Mouse (Mus musculus): ENCODE measurements around the gene Lin52.

The Lin52 gene

DNA sequence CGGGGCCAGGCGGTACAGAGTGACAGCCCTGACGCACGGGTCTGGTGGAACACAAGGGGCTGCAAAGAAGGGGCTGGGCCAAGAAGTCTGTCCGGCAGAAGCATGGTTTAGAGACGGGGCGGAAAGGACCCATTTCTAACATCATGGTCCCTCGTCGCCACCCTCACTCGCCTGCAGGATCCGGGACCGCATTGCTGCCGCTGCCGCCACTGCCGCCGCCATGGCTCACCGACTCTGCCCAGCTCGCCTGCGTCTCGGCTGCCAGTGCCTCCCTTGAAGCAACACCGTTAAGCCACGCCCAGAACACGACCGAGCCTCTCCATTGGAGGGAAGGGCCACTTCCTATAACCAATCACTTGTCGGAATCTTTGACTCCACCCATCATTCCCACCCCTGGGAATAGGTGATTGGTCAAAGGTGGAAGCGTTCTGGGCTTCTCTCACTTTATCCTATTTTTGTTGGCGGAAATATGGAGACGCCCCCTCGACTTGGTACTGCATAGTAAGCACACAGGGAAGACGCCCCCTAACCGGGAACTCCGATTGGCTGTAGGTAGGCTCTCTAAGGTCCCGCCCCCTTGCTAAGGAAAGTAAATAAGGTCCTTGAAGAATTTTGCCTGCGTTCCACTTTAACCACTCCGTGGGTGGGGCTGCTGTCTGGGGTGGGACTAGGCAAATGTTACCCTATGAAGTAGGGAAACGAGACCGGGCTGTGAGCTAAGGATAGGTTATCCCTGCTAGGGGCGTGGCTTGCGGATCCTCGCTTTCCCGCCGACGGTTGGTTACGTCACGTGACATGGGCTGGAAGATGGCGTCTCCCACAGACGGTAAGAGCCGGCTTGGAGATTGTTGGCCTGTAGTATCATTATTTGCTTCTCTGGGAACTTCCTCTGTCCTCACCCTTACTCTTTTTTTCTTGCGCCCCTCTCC is at the start of gene Lin52, which contains the start of gene Aldh6a1:
Gene Lin52 (plus strand): TSS at position 705 of the 929 bp plus-strand sequence.
Gene Aldh6a1 (minus strand): TSS at position 287 of the 929 bp plus-strand sequence.
- DNase-seq (ENCODE audit: extremely low read depth, insufficient read length, low spot score), result peak; percentile 91

DNA sequence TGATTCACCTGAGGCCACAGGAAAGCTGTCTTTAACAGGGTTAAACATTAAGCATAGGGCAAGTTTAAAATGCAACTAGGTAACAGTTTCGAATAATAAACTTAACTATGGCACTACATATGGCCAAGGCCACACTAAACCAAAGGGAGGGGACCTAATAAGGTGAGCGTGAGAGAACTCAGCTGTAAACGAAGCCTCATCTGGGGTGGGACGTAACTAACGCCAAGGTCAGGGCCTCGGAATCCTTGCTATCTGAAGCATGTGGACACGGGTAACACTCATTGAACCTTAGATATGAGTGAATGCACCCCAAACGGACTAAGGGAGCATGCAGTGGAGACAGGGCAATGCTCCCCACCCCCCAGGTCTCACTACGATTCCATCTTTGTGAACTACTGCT is 48.3 kb upstream of the Lin52 start:
- DNase-seq (ENCODE audit: extremely low read depth, insufficient read length, low spot score), result no peak

DNA sequence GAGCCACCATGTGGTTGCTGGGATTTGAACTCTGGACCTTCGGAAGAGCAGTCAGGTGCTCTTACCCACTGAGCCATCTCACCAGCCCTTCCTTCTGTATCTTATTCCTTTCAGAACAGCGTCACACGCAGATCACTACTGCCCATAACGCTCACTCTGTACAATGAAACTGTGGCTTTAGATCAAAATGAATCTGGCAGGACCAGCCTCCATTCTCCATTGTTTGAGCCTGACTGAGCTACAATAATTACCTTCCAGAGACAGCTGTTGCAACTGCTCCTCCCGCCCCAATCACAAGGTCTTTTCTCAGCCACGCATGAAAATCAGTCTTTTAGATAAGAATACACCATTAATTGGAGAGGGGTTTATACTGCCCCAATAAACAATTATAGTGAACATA is 46.7 kb upstream of the Lin52 start:
- no peak for DNase-seq (ENCODE audit: extremely low read depth, insufficient read length, low spot score)

DNA sequence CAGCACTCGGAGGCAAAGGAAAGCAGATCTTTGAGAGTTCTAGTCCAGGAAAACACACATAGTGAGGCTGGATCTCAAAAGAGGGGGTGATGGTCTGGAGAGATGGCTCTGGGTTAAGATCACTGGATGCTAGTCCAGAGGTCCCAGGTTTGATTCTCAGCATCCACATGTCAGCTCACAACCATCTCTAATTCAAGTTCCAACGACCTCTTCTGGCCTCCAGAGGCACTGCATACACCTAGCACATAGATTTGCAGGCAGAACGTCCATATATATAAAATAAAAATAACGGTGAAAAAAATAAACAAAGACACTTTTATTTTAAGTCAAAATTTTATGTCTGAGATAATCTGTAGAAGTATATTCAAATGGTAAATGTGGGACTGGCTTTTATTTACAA is 44.0 kb upstream of the Lin52 start:
- no peak for DNase-seq (ENCODE audit: extremely low read depth, insufficient read length, low spot score)

DNA sequence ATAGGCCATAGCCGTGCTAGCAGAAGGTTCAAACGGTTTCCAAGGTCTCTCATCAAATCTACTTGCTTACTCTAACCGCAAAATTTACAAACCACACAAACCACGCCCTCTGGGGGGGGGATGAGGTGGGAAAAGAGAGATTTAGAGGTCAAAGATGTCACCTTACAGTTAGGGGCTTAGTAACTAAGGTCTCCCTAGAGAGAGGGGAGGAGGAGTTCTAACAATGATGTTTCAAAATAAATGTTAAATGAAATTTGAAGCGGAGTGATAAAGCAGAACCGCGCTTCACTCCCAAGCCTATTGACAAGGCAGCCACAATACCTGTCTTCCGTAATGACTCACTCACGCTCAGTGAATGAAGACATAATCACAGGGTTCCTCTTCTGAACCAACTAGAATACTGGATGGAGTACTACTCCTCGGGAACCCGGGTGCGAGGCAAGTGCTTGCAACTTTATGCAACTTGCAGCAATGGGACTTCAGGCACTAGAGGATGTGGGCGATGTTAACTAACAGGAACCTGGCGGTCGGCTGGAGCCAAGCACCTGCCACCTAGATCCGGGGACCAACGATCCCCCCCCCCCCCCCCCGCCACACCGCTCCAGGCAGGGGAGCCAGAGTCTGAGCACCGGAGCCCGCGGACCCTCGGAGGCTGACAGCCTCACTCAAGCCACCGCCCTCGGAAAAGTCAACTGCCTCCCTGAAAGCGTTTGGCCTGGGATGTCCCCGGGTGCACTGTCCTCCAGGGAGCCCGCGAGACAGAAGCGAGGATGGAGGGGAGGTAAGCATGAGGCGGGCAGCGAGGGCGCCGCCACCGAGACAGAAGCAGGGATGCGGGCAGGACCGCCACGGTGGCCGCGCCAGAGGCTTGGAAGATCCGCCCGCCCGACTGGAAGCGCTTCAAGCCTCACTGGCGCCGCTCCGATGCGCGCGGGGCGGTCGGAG is 43.1 kb upstream of the Lin52 start:
- no peak for DNase-seq (ENCODE audit: extremely low read depth, insufficient read length, low spot score)

DNA sequence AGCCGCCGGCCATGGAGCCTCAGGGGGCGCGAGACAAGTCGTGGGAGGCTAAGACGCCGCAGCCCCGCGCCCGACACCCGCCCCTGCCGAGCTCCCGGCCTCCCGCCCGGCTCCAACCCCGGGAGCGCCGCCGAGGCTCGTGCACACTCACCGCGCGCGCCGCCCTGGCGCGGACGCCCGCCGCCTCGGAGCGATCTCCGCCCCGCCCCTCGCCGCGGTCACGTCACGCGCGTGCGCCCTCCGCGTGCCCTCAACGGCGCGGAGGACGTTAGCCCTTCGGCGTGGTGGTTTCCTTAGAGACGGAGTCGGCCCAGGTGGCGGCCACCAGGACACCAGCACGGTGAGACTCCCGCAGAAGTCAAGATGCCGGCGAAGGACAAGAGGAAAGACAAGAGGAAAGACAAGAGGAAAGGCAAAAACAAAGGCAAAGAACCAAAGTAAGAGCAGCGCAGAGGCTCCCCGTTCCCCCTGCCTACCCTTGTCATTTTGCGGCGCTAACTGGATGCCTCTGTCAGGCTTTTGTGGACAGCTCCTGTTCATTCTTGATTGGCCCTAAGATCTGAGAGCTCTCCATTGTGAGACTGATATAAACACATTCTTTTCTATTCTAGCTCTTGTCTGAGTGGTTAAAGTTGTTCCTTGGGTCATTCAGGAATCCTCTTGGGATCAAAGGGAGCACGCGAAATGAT is 42.3 kb upstream of the Lin52 start, which contains the start of the genes Entpd5 and Bbof1:
Gene Entpd5 (minus strand): TSS at position 211 of the 689 bp plus-strand sequence.
Gene Bbof1 (plus strand): TSS at position 253 of the 689 bp plus-strand sequence.
- peak; percentile 83 for DNase-seq (ENCODE audit: extremely low read depth, insufficient read length, low spot score)

DNA sequence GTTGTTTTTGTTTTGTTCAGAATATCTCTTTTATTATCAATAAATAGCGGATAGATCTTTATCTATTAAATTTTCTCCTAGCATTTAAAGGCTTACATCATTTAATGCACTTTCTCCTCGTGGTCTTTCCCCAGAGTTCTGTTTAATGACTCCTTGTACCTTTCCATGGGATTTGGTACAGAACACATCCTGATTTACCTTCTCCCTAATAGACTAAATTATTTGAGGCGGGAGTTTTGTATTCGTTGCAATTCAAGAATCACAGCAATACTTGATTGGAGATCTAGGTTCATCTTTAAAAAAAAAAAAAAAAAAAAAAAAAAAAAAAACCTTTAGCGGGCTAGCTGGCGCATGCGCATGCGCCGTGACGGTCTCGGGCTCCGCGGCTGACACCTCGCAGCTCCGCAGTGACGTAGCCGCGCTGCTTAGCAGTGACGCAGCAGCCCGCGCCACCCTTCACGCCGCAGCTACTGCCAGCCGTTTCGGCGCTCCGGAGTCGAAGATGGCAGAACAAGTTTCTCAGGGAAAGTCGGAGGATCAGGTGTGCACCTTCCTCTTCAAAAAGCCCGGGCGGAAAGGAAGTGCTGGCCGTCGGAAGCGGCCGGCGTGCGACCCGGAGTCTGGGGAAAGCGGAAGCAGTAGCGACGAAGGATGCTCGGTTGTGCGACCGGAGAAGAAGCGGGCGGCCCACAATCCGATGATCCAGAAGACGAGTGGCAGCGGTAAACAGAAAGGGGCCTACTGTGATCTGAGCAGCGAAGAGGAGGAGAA is 34.2 kb upstream of the Lin52 start, which contains the start of gene Rnf113a2:
Gene Rnf113a2 (plus strand): TSS at position 363 of the 771 bp plus-strand sequence.
- no peak for DNase-seq (ENCODE audit: extremely low read depth, insufficient read length, low spot score)

DNA sequence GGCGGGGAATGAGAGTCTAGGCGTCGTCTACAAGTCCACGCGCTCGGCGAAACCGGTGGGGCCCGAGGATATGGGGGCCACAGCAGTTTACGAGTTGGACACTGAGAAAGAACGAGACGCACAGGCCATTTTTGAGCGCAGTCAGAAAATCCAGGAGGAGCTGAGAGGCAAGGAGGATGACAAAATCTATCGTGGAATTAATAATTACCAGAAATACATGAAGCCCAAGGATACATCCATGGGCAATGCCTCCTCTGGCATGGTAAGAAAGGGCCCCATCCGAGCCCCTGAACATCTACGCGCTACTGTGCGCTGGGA is 33.7 kb upstream of the Lin52 start:
- DNase-seq (ENCODE audit: extremely low read depth, insufficient read length, low spot score), result no peak

DNA sequence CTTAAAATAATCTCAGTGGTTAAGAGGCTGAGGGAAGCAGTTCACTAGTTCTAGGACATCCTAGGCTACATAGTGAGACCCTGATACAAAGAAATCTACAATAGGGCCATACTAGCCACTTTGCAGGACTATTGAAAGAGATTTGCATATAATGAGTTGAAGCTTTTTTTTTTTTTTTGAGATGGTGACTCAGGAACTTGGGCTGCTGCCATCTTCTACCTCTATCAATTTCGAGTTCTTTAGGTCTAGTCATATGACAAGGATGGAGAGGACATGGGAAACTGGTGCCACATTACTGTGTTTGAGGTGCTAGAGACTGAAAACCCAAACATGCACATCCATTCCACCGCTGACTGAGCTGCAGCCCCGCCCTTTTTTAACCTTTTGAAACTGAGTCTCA is 27.2 kb upstream of the Lin52 start:
- no peak for DNase-seq (ENCODE audit: extremely low read depth, insufficient read length, low spot score)

DNA sequence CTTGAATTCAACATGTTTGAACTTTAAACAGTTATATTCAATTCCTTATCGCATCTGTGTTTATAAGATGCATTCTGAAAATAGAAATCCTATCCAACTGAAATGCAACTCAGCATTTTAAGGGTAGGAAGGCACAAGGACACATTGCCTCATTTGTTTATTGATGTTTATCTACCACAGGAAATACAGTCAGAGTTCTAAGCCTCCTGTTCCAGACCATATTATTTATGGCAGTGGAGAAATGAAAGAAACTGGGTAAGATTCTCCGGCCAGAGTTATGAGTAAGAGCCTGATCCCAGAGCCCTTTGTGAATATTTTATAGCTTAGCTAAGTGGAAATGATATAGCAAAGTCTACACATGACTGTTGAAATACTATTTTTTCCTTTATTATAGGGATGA is 21.4 kb upstream of the Lin52 start:
- no peak for DNase-seq (ENCODE audit: extremely low read depth, insufficient read length, low spot score)

DNA sequence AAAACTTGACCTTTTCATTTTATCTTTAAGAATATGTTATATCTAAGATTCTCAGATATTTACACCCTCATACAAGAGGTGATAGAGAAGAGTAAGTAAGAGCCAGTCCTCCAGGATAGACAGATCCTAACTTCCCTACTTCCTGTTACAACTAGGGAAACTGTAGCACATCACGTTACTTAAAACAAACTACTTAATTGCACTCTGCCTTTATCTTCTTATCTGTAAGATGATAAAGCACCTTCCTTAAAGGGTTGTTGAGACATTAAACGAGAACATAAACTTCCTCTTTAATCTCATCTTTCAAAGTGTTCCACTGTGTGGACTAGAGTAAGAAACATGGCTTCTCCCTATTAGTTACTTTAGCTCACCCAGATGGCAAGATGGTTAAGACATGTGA is 12.5 kb upstream of the Lin52 start:
- no peak for DNase-seq (ENCODE audit: extremely low read depth, insufficient read length, low spot score)

DNA sequence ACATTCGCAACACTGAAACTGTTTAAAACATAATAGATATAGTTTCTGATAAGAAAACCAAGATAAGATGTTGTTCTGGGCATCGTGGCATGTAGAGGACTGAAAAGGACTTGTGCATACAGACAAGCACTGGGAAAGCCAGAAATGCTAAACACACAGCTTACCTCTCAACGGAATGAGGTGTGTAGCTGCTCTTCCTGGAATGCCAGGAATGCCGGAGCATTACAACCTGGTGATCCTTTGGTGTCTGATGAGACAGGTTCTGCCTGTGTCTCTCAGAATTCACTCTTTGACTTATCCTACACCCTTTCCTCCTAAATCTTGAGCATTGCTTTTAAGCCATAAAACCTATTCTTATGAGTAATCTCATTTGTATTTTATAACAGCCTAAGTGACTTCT is 8.7 kb upstream of the Lin52 start:
- DNase-seq (ENCODE audit: extremely low read depth, insufficient read length, low spot score), result no peak

DNA sequence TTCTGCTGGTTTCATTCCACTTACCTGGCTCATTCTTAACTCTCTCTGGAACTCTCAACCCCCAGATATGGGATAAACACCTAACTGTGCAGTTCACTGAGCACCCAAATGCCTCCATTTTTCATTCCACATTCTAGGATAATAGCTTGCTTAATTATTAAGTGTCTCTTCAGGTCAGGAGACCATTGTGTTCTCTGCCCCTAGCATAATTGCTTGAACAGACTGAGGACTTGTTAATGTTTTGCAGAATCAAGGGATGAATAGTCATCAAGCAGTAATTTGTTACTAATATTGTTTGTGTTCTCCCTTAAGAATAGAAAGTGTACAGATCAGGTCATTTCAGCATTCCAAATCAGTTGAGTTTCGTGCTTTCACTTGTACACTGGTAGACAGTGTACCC is 3.8 kb upstream of the Lin52 start:
- DNase-seq (ENCODE audit: extremely low read depth, insufficient read length, low spot score), result no peak

DNA sequence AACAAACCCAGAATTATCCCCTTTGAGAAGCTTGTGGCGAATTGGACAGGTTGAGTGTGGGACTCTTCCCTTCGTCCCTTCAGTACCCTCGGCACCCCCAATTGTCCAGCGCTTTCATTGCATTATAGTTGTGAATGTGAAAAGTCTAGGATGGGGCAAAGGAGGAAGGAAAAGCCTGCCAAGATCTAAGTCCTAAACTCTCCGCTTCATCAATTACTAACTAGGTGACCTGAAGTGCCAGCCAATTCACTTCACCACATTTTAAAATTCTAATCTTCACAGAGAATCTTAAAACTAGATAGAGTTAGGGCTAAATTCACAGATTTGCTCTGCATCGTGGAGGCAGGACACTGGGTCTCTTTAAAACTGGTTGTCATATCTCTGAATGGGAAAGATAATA is 3.0 kb upstream of the Lin52 start:
- DNase-seq (ENCODE audit: extremely low read depth, insufficient read length, low spot score), result no peak

DNA sequence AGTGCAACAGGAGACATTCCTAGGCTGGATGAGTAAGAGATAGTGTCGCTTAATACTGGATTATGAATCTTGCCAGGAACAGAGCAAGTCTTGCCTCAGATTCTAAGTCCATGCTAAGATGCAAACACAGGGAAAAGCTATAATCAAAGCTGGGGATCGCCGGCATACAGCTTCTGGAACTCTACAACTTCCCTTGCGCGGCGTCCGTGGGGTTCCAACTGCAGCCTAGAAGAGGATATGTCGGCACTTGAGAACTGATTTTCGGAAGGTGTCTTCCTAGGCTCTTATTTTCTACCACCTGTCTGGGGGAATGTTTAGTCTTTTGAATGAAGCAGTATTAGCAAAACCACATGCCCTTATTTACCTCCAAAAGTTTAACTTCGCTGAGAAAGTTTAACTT is 1.3 kb upstream of the Lin52 start:
- no peak for DNase-seq (ENCODE audit: extremely low read depth, insufficient read length, low spot score)

DNA sequence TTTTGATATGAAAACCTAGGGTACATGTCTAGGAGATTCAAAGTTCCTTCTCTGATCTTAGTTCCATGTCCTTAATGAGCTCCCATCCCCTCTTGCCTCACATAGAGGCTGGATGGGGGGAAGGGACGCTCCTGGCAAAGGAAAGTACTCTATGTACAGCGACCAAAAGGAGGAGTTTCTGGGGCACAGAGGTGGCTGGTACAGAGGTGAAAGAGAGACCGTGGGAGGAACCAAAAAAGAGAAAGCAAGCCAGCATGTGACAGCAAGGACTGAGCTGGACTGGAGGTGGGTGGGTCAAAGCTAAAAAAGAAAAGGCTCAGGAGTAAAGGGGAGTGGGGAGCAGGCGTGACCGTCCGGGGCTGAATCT is 888 bp upstream of the Lin52 start:
- no peak for DNase-seq (ENCODE audit: extremely low read depth, insufficient read length, low spot score)

DNA sequence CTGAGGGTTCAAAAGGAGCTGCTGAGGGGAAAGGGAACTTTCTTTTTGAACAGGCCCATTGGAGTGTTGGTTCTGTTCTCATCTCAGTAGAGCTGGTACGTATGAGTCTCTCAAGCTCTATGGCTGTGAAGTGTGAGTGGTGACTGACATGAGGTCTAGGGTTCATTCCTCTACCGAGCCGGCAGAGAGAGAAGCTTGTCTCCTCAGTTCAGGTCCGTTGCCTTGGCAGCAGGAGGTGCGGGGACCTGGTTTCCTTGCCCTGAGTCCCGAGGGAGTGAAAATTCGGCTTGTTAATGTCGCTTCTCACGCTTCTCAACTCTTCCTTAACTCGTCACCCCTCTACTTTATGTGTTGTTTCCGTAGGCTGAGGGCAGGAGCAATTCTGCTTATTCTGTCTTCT is 579 bp downstream of the Lin52 start:
- DNase-seq (ENCODE audit: extremely low read depth, insufficient read length, low spot score), result no peak

DNA sequence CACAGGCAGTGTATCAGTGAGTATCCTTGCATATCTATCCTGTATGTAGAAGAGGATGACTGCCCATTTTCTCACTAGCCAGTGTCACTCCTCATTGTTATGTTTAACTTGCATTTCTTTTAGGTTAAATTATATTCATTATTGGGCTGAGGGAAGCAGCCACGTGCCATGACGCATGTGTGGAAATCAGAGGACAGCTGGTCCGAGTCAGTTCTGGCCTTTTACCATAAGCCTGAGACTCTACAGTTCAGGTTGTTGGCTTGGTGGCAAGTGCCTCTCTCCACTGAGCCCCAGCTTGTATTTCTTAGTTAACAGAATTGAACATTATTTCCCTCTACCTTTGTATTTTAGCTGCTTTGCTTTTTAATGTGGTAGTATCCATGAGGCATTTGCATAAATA is 5.7 kb downstream of the Lin52 start:
- DNase-seq (ENCODE audit: extremely low read depth, insufficient read length, low spot score), result no peak

DNA sequence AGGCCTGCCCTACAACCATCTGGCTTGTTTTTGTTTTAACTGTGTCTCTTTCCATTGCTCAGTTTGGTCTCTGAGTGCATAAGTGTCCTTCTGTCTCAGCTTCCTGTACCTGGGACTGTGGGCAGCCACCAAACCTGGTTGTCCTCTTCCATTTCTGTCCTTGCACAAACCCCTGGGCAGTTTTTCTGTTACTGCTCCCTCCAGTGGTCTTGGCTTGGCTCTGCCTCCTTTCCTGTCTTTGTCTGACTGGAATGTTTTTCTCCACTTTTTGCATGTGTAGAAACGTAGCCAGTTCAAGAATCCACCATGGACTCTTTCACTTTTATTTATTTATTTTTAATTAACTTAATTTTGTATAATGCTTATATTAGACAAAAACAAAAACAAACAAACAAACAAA is 8.6 kb downstream of the Lin52 start:
- DNase-seq (ENCODE audit: extremely low read depth, insufficient read length, low spot score), result no peak

DNA sequence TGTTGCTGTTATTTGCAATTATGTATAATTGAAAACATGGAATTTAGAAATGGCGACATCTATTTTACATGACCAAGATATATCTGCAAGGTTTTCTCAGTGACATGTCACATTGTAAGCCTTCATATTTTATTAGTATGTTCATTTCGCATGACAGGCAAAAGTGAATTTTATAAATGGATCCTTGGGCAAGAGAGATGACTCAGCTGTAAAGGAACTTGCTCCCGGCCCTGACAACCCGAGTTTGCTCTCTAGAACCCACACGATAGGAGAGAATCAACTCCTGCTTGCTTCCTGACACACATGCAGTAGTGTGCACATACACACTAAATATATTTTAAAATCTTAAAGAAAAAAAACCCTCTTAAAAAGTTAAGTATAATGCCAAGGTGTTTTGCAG is 10.2 kb downstream of the Lin52 start:
- DNase-seq (ENCODE audit: extremely low read depth, insufficient read length, low spot score), result no peak

Measured in 3134 (cell line).